Mouse (Mus musculus) adrenal gland, postnatal 25 days (tissue): ENCODE results near the gene A930017K11Rik. TPM values are rescaled to one million over a fixed set of nuclear protein-coding genes. Genes with fewer than 3 reads are reported as not detected.

Experiments
- DNase-seq: peaks from one replicate; pipeline ENCODE4 v3.0.0; 2021; ENCODE audit warnings: mixed read lengths
- total RNA-seq: library from RNA; stranded (reverse); gene quantifications from 2 replicates; pipeline ENCODE4 v1.2.3, GENCODE M21; 2021

A930017K11Rik gene
- total RNA-seq, 1 experiment from 2014 or later = not detected

GRCm38 (mm10) chr17:25958771-25959494 is 6.6 kb upstream of the A930017K11Rik start:
- no peak for DNase-seq

GRCm38 (mm10) chr17:25957586-25958051 is 5.3 kb upstream of the A930017K11Rik start:
- peak; percentile 2 for DNase-seq

DNA sequence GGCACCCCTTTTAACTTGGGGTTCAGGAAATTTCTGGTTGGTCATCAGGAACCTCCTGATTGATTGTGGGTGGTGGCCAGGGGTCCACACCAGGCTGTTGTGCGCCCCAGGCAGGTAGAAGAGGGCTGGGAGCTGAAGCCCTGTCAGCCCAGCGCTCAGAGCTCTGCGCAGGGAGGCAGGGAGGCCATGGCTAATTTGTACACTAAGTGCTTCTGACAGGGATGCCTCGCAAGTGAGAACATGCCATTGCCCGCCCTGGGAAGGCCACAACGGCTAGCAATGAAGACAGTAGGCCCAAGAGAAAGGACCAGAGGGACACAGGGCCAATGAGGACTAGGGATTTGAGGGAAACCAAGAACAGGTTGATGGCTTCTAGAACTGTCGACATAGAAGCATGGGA is 4.3 kb upstream of the A930017K11Rik start:
- no peak for DNase-seq

DNA sequence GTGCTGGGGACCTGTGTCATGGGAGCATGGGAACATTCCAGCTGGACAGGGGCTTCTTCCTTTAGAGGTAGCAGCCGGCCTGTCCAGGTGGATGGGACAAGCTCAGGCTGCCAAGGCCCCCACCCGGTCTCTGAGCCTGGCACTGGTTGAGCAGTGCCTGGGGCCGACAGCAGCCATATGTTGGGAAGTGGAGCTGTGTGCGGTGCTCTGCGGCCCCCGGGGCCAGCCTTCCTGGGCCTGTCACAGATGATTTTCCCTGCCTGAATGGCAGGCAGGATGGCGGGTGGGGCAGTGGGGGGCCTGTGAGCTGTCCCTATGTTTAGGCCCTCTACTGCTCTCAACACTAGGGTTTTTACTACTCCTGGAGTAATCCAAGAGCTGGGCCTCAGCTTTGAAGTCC is 3.8 kb upstream of the A930017K11Rik start:
- DNase-seq = peak; percentile 9

DNA sequence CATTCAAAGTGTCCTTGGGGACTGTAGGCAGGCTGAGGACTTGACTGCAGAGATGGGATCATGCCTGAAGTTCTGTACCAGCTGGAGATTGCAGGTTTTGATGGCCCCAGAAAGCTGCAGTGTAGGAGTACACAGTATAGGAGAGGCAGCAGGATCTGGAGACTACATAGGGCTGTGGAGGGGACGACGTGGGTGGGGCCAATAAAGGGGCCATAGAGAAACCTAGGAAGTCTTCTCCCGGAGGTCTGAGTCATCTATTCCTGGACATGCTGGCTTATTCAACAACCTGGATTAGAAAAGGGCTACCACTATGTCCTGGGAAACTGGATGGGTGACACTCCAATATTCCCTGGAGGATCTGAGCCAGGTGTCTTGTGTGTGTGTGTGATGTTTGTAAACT is 3.4 kb upstream of the A930017K11Rik start:
- DNase-seq = no peak

DNA sequence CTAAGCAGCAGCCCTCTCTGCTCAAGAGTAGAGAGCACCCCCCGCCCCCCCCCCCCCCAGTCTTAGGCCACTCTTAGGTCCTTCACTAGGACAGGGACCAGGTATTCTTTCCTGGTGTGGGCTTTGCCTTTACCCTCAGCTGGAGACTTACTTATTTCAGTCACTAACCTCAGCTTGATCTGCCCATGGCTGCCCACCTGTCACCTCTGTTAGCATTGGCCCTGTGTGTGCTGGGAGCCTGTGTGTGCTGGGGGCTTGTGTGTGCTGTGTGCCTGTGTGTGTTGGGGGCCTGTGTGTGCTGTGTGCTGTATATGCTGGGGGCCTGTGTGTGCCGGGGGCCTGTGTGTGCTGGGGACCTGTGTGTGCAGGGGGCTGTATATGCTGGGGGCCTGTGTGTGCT is 2.3 kb upstream of the A930017K11Rik start:
- no peak for DNase-seq

GRCm38 (mm10) chr17:25953161-25953560 is 796 bp upstream of the A930017K11Rik start:
- no peak for DNase-seq

- DNase-seq = no peak
Observed at GRCm38 (mm10) chr17:25951225-25951802, 1.1 kb downstream of the A930017K11Rik start.

- no peak for DNase-seq
Observed at GRCm38 (mm10) chr17:25950706-25951105, 1.7 kb downstream of the A930017K11Rik start.

DNA sequence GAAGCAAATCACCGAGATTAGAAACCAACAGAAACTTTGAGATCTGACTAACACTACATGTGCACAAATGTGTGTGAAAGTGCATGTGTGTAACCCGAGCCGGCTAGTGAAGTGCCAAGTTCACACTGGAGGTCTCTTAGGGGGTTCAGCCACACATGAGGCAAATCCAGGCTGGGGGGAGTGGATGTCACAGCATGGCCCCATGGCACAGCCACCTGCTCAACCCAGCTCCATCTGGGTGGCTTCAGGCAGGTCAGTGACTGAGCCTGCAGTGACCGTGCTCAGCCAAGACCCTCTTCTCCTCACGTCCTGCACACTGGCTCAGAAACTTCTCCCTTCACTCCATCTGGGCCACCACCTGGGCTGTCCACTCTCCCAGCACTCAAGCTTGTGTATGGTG is 2.4 kb downstream of the A930017K11Rik start:
- DNase-seq = no peak

DNA sequence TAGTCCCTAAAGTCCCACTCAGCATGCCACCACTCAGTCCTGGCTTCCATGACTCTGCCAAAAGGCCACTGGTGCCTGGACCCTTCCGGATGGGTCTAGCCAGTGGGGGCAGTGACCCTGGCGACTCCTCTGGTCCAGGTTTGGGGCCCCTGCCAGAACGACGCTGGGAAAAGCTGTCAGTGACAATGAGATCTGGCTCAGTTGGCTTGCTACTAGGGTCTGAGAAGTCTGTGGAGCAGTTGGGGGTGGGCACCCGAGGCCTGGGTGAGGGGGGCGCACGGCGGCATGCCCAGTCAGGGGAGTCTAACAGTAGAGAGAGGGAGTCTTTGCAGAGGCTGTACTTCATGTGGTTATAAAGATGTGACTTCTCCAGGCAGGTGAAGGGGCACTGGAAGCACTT is 4.3 kb downstream of the A930017K11Rik start:
- DNase-seq = no peak

DNA sequence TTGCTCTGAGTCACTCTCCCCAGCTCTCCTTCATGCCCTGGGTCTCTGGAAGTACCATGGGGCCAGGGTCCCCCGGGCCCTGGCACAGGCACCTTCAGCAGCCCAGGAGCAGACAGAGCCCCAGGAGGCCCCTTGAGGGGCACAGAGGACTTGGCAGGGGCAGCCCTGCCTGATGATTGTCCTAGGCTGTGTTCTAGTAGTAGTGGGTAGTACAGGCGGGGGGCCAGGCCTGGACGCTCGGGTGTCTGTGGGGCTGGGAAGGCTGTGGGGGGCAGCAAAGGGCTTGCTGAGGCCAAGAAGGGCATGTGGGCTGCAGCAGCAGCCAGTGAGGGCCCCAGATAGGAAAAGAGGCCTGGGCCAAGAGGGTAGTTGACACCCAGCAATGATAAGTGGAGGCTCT is 4.8 kb downstream of the A930017K11Rik start:
- DNase-seq = no peak

DNA sequence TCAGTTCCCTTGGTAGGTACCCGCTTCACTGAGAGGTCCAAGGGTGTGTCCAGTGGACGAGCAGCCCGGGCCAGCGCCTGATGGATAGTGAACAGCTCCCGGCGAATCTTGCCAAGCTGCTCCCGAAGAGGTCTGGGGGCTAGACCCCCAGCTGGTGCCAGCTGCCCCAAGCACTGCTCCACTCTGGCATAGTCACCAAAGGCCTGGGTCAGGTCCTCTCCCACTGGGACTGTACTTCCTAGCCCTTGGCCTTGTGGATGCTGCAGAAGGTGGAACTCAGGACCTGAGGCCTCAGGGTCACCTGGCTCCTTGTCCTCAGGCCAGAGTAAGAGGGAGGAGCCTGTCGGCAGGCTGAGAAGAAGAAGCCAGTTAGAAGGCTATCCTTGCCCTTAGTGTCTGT is 5.5 kb downstream of the A930017K11Rik start:
- DNase-seq = no peak

GRCm38 (mm10) chr17:25946349-25946748 is 6.0 kb downstream of the A930017K11Rik start:
- no peak for DNase-seq

DNA sequence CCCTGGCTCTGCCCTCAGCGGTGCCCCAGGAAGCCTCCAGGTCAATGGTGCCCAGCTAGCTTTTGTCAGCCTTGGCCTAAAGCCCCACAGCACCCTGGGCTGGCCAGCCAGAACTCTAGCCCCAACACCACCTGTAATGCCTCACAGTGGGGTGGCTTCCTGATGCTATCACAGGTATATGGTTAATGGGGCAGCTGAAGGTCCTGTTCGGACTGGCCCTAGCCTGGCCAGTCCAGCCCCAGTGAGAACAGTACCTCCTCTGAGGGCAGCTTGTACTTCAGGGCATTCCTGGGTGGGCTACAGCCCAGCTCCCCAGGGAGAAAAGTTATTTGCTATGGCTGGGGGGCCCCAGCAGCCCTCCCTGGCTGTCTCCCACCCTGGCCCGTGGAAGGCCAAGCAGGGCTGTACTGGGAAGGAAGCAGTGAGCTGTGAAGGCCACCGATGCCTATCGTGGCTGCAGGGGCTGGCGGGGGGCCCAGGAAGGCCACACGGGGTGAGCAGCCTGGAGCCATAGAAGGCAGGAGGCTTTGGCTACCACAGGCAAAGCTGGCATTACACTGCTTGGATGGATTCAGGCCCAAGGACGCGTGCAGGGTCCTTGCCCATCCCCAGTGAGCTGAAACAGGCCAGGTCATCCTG is 6.7 kb downstream of the A930017K11Rik start:
- peak; percentile 38 for DNase-seq

DNA sequence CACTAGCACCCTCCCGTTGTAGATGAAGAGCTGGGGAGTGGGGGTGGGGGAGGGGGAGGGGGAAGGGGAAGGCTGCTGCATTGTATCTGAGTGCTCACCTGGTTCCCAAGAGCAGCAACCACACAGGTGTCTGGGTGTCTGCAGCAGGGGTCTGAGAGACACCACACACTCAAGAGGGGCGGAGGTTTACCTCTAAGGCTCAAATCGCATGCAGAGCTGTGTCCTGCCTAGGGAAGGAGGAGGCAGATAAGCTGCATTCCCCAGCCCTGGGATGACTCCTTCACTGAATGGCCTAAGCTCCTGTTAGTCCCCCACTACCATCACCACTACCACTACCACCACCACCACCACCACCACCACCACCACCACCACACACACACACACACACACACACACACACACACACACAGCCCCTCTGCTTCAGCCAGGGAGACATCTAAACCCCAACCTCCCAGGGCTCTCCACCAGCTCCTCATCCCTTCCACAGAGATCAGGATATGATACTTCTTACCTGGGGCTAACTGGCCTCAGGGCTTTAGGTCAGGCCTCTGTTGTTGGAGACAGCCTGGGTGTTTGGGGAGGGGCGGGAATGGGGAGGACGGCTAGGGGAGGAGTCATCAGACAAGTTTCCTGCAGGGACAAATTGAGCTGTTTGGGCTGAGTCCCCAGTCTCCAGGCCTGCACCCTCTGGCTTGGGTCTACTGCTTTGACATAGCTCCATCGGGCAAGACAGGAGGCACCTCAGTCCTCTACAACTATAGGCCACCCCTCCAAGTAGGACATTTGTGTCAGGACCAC is 7.8 kb downstream of the A930017K11Rik start, which contains the start of the genes Pigq and Nhlrc4:
TSS of gene Pigq (minus strand) at position 571 of the 798 bp plus-strand sequence.
TSS of gene Nhlrc4 (minus strand) at position 596 of the 798 bp plus-strand sequence.
- DNase-seq = no peak

- DNase-seq = no peak
Observed at GRCm38 (mm10) chr17:25943769-25944168, 8.6 kb downstream of the A930017K11Rik start.

DNA sequence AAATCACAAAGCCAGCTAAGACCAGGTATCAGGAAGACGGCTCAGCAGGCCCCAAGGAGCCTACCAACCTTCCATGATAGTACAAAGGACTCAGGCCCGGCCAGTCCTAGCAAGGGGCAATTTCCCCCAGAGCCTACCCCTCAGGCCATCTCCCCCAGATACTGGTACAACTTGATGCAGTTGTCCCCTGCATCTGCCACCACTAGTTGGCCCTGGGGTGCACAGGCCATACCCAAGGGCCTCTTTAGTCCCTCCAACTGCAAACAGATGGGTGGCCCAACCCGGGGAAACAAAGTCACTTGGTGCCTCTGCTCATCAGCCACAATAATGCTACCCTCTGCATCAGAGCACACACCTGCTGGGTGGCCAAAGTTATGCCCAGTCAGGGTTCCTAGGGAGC is 9.1 kb downstream of the A930017K11Rik start:
- no peak for DNase-seq

GRCm38 (mm10) chr17:25942597-25943151 is 9.7 kb downstream of the A930017K11Rik start:
- DNase-seq = no peak

GRCm38 (mm10) chr17:25941511-25942241 is 10.7 kb downstream of the A930017K11Rik start:
- peak; percentile 84 for DNase-seq

DNA sequence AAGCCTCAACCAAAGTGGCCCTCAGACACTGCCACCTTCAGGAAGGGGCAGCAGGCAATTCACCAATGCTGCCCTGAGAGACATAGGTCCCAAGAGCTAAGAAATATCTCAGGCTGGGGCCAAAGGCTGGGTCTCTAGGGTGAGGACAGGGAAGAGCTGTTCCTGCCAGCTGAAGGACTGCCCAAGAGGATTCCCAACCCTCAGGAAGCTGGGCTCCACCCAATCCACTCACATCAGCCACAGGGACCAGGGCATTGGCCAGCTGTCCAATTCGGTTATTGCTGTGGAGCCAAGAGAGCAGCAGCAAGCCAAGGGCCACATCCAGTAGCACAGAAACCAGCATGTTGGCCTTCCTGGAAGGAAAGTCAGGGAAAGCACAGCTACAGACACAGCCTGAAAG is 17.8 kb downstream of the A930017K11Rik start:
- peak; percentile 33 for DNase-seq
